Mouse (Mus musculus): ENCODE results near the gene Tefm.

The Tefm gene

DNA sequence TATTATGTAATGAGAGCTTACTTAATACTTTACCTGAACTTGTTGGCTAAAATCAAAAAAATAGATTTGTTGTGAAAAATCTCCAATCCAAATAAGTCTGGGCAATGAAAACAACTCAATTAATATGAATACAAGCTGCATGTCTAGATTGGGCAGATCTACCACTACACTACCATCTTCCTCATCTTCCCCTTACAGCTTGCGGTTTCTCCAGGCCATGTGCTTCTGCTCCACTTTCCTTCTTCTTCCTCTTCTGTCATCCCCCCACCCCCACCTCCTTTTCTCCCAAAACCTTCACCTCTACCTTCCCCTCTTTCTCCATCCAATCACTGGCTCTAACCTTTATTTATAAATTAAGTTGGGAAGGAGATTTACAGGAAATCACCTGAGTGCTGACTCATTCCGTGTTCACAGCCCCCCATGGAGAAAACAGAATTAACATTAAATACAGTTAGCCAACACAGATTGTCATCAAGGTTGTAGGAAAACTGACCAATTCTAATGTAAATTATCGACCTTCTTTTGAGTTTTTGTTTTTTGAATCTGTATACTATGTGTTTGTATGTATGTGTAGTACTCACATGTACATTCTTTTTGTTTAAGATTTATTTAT, 43.4 kb downstream of the Tefm start:
- no peak for DNase-seq (ENCODE audit: low read depth, low spot score)

DNA sequence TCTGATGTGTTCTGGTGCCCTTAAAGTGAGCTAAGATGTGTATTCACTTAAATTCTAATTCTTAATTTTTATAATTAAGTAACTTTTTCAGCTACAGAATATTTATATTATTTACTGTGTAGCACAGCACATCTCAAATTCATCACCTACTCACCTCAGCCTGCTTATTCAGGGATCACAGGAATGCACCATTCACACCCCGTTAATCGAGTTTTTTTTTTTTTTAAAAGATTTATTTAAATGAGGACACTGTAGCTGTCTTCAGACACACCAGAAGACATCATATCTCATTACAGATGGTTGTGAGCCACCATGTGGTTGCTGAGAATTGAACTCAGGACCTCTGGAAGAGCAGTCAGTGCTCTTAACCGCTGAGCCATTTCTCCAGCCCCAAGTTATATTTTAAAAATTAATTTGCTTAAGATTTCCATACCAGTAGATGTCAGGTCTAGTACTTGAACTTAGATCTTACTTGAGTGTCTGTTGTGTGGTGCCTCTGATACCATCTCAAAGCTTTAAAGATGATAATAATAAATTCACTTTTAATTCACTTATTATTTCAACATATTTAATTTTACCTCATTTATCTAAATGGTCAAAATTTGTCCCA, 51.3 kb downstream of the Tefm start:
- DNase-seq (ENCODE audit: low read depth, low spot score), result no peak

DNA sequence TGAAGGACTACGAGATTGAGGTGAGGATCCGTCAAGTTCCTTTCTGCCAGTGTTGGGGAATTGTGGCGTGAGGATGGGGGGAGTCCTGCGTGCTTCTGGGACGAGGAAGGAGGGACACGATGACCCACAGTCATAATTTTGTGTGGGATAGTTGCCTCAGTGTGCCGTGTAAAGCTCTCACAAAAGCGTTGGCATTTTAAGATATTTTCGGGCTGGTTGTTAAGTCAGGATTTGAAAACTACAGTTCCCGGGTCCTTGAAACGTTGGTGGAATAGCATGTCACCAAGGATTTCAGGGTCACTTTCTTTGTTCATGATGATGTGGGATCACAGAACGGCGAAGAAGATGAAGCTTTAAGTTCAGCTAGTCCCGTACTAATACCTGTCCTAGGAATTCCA, 52.2 kb downstream of the Tefm start:
- no peak for DNase-seq (ENCODE audit: low read depth, low spot score)

- peak; percentile 78 for DNase-seq (ENCODE audit: low read depth, low spot score)
Measured at GRCm38 (mm10) chr11:80088917-80089816, 52.8 kb downstream of the Tefm start, which contains the start of gene Atad5. TSS of gene Atad5 (plus strand) at chr11:80089400.

GRCm38 (mm10) chr11:80086844-80087243, 55.1 kb downstream of the Tefm start:
- peak; percentile 70 for DNase-seq (ENCODE audit: low read depth, low spot score)
